24 mouse cellular contexts compared by ENCODE assay signal in the genomic region with DNA sequence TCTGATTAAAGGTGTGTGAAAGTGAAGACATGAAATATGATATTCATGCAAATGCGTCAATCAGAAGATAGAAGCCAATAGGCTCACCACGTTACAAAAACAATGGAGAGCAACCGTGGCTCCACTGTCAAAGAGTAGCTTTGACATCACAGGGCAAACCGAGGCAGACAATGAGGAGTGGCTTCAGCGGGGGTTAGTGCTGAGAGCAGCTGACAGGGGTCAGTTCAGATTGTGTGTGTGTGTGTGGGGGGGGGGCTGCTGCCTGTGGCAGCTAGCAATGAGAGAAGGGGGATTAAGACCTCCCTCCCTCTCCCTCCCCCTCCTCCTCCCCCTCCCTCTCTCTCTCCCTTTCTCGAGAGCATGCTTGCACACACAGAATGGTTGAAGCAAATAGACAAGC.
DNase-seq lines count a peak whose midpoint lies in the region; ATAC-seq lines count a peak whose summit lies in the region.
"Had no signal": no experiment of that assay in that cellular context is flagged by ENCODE, and none has a peak within 500 bp of the region (broad histone marks: within the 10 kb centered on the region; RNA-seq: fewer than 3 reads in every experiment).

No protein-coding gene starts in this region.

- H3K9ac ChIP-seq in forebrain, embryonic 11.5 days (ENCODE audit: low read length), result no peak overlapping the region
- no peak overlapping the region for H3K9ac ChIP-seq in forebrain, embryonic 15.5 days (replicated peaks)
- H3K9ac ChIP-seq in midbrain, embryonic 16.5 days (ENCODE audit: low read depth, low read length), result no peak overlapping the region
- H3K9ac ChIP-seq: embryonic facial prominence, embryonic 13.5 days; forebrain, postnatal 0 days; liver, postnatal 0 days had no signal

- no peak for DNase-seq in forebrain, embryonic 11.5 days (ENCODE audit: low spot score)
- peak; percentile 47 for DNase-seq in midbrain, embryonic 10.5 days (ENCODE audit: low spot score)
- peak; percentile 29 for DNase-seq in limb, embryonic 10.5 days (ENCODE audit: low spot score)
- peak; percentile 86 for DNase-seq in retina, postnatal 1 day
- DNase-seq: adrenal gland, postnatal 10 days; cerebellum, adult 2 months; cerebellum, postnatal 25 days; forebrain, postnatal 0 days; gastrocnemius, postnatal 36 days; heart, postnatal 4 days; kidney, adult 2 months; kidney, postnatal 10 days; liver, postnatal 0 days; thymus, postnatal 25 days had no signal

- no peaks in the 10 kb centered on the region for H3K27me3 ChIP-seq in forebrain, embryonic 11.5 days (ENCODE audit: control insufficient read depth, insufficient read depth, low read length)
- H3K27me3 ChIP-seq in forebrain, embryonic 15.5 days, result no peaks in the 10 kb centered on the region
- no peaks in the 10 kb centered on the region for H3K27me3 ChIP-seq in midbrain, embryonic 10.5 days (ENCODE audit: low read depth, poor library complexity, severe bottlenecking)
- no peaks in the 10 kb centered on the region for H3K27me3 ChIP-seq in midbrain, embryonic 16.5 days (ENCODE audit: control insufficient read depth, insufficient read depth, low read depth, low read length)
- H3K27me3 ChIP-seq in limb, embryonic 10.5 days (ENCODE audit: low read depth, poor library complexity, severe bottlenecking), result no peaks in the 10 kb centered on the region
- H3K27me3 ChIP-seq: embryonic facial prominence, embryonic 13.5 days had no signal

- no peak overlapping the region for H3K27ac ChIP-seq in forebrain, embryonic 11.5 days (ENCODE audit: low read depth, low read length)
- H3K27ac ChIP-seq in forebrain, embryonic 15.5 days (replicated peaks), result no peak overlapping the region
- H3K27ac ChIP-seq in midbrain, embryonic 10.5 days (replicated peaks), result no peak overlapping the region; the same call in 1 of the 2 replicates
- H3K27ac ChIP-seq in midbrain, embryonic 16.5 days (ENCODE audit: low read length), result no peak overlapping the region
- no peak overlapping the region for H3K27ac ChIP-seq in limb, embryonic 10.5 days
- H3K27ac ChIP-seq: embryonic facial prominence, embryonic 13.5 days; left cerebral cortex, adult 2 months; macrophage had no signal

- no peak overlapping the region for H3K4me2 ChIP-seq in forebrain, embryonic 11.5 days (ENCODE audit: low read depth, low read length, severe bottlenecking)
- H3K4me2 ChIP-seq in forebrain, embryonic 15.5 days (replicated peaks), result no peak overlapping the region
- no peak overlapping the region for H3K4me2 ChIP-seq in midbrain, embryonic 16.5 days (ENCODE audit: low read length)
- H3K4me2 ChIP-seq: embryonic facial prominence, embryonic 13.5 days; liver, embryonic 11.5 days had no signal

- WGBS in forebrain, embryonic 11.5 days, result 22% methylated on average over 6 of the region's 6 CpGs
- WGBS in forebrain, embryonic 15.5 days, result 16% methylated on average over 6 of the region's 6 CpGs
- WGBS in midbrain, embryonic 10.5 days, result 32% methylated on average over 5 of the region's 6 CpGs
- WGBS in midbrain, embryonic 16.5 days, result 12% methylated on average over 6 of the region's 6 CpGs
- WGBS in limb, embryonic 10.5 days, result 54% methylated on average over 6 of the region's 6 CpGs

- H3K4me3 ChIP-seq in forebrain, embryonic 11.5 days (ENCODE audit: low read depth, low read length), result no peak overlapping the region
- no peak overlapping the region for H3K4me3 ChIP-seq in forebrain, embryonic 15.5 days
- H3K4me3 ChIP-seq in midbrain, embryonic 10.5 days, result no peak overlapping the region
- H3K4me3 ChIP-seq in midbrain, embryonic 16.5 days (ENCODE audit: low read depth, low read length), result no peak overlapping the region
- H3K4me3 ChIP-seq in limb, embryonic 10.5 days, result no peak overlapping the region
- H3K4me3 ChIP-seq: embryonic facial prominence, embryonic 13.5 days; left cerebral cortex, adult 2 months had no signal

- no peaks in the 10 kb centered on the region for H3K4me1 ChIP-seq in forebrain, embryonic 11.5 days (replicated peaks; ENCODE audit: control insufficient read depth, insufficient read depth, low read length)
- H3K4me1 ChIP-seq in forebrain, embryonic 15.5 days, result no peaks in the 10 kb centered on the region
- H3K4me1 ChIP-seq in midbrain, embryonic 10.5 days, result peaks cover 8% of the 10 kb centered on the region
- no peaks in the 10 kb centered on the region for H3K4me1 ChIP-seq in midbrain, embryonic 16.5 days (ENCODE audit: control insufficient read depth, insufficient read depth, low read length)
- H3K4me1 ChIP-seq in limb, embryonic 10.5 days, result peaks cover 4% of the 10 kb centered on the region; the same call in 1 of the 2 replicates
- H3K4me1 ChIP-seq: embryonic facial prominence, embryonic 13.5 days had no signal

- H3K9me3 ChIP-seq in forebrain, embryonic 11.5 days (ENCODE audit: control insufficient read depth, low read length), result no peaks in the 10 kb centered on the region
- no peaks in the 10 kb centered on the region for H3K9me3 ChIP-seq in forebrain, embryonic 15.5 days
- H3K9me3 ChIP-seq in midbrain, embryonic 10.5 days (replicated peaks), result no peaks in the 10 kb centered on the region
- H3K9me3 ChIP-seq in midbrain, embryonic 16.5 days (replicated peaks; ENCODE audit: control insufficient read depth, low read length, poor library complexity, severe bottlenecking), result no peaks in the 10 kb centered on the region
- H3K9me3 ChIP-seq in limb, embryonic 10.5 days (replicated peaks), result no peaks in the 10 kb centered on the region
- H3K9me3 ChIP-seq: embryonic facial prominence, embryonic 13.5 days had no signal

- no peaks in the 10 kb centered on the region for H3K36me3 ChIP-seq in forebrain, embryonic 11.5 days (ENCODE audit: control insufficient read depth, insufficient read depth, low read length)
- no peaks in the 10 kb centered on the region for H3K36me3 ChIP-seq in forebrain, embryonic 15.5 days
- H3K36me3 ChIP-seq in midbrain, embryonic 10.5 days, result no peaks in the 10 kb centered on the region
- no peaks in the 10 kb centered on the region for H3K36me3 ChIP-seq in midbrain, embryonic 16.5 days (ENCODE audit: control insufficient read depth, insufficient read depth, low read length)
- H3K36me3 ChIP-seq in limb, embryonic 10.5 days, result no peaks in the 10 kb centered on the region
- H3K36me3 ChIP-seq: embryonic facial prominence, embryonic 13.5 days had no signal

- ATAC-seq in forebrain, embryonic 11.5 days (replicated peaks; ENCODE audit: low FRiP score), result peak; percentile 69
- ATAC-seq in forebrain, embryonic 15.5 days (replicated peaks), result no peak
- ATAC-seq in midbrain, embryonic 16.5 days, result no peak
- ATAC-seq in megakaryocyte progenitor cell, adult 5-6 weeks (replicated peaks; ENCODE audit: poor library complexity), result no peak
- ATAC-seq in megakaryocyte, adult 5-6 weeks (ENCODE audit: poor library complexity, severe bottlenecking), result no peak
- ATAC-seq: forebrain, postnatal 0 days; inflammation-experienced regulatory T-cells, adult 6 months; liver, postnatal 0 days; lung, postnatal 0 days had no signal
